Mouse (Mus musculus) liver, adult 2 months (tissue): ENCODE data around the gene Serinc5.

Experiments
- CTCF ChIP-seq: fragments of 200-500 bp; IDR thresholded peaks from 2 replicates; pipeline ENCODE4 v1.5.1; 2011; ENCODE audit warnings: low read depth, low read length, control low read depth
- POLR2A ChIP-seq: fragments of 200-500 bp; IDR thresholded peaks from 2 replicates; pipeline ENCODE4 v1.6.1; 2011; ENCODE audit warnings: low read length, control low read depth; ENCODE audit not compliant: insufficient read depth; ENCODE audit errors: extremely low read depth

GRCm38 (mm10) chr13:92578210-92578609 lies 32.7 kb upstream of the Serinc5 start:
- TF ChIP-seq CTCF = no peak
- no peak for TF ChIP-seq POLR2A
